Mouse (Mus musculus) urinary bladder, postnatal 36 days (tissue): ENCODE results near the gene 1810010H24Rik.
"Not testable (repeated sequence)": the region's sequence is repeated elsewhere in the genome, so short reads cannot be mapped to it uniquely, and the experiment has no call there.

ENCODE experiments used
- DNase-seq, 2 experiments: peaks; one replicate each; pipeline ENCODE4 v3.0.0; 2022; ENCODE audit warnings: low spot score in 2 of 2, mixed read lengths in 1 of 2

1810010H24Rik gene

DNA sequence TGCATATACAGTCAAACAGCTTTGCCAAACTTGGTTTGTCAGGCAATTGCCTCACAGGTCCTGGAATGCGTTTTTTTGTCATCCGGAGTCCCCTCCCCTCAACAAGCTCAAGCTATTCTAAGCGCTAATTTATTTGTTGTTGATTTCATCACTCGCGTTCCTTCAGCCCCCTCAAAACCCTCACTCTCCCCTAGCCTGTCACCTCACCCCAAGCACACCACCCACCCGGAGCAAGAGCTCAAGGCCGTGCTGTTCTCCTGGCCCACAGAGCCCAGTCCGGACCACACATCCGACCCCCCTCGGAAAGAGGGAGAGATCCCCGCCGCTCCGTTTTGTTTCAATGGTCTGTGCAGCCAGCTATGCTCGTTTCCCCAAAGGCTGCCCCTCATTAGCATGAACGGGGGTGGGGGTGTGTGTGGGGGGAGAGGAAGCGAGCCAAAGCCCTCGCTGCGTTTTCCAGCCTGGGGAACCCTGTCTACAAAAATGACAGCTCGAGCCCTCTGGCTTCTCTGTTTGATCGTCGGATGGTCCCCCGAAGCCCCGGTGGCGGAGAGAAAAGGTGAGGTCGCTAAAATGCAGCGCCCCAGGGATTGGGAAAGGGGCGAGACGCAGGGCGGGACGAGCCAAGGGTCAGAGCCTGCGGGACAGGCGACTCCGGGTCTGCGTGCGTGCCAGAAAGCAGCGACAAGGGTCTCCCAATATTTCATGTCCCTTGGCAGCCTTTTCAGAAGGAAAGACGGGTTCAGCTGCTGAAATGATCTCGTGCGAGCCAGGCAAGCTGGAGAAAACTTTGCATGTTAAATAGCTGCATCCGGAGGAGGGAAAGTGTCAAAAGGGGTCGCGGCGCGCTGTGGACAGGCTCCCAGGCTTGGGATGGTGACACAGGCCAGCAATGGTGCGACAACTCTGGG, at the start of gene 1810010H24Rik:
TSS of gene 1810010H24Rik (plus strand) at position 271 of the 911 bp plus-strand sequence.
- DNase-seq: no peak

- peak in 1 of 2 experiments; percentile 50 for DNase-seq
Measured at GRCm38 (mm10) chr11:106976194-106976593, 49.3 kb upstream of the 1810010H24Rik start.

- peak; percentile 44 to 47 for DNase-seq
Measured at GRCm38 (mm10) chr11:106980455-106980854, 45.0 kb upstream of the 1810010H24Rik start.

- no peak for DNase-seq
Measured at GRCm38 (mm10) chr11:106981787-106982186, 43.7 kb upstream of the 1810010H24Rik start.

- DNase-seq: no peak
Measured at GRCm38 (mm10) chr11:106982351-106982750, 43.1 kb upstream of the 1810010H24Rik start.

DNA sequence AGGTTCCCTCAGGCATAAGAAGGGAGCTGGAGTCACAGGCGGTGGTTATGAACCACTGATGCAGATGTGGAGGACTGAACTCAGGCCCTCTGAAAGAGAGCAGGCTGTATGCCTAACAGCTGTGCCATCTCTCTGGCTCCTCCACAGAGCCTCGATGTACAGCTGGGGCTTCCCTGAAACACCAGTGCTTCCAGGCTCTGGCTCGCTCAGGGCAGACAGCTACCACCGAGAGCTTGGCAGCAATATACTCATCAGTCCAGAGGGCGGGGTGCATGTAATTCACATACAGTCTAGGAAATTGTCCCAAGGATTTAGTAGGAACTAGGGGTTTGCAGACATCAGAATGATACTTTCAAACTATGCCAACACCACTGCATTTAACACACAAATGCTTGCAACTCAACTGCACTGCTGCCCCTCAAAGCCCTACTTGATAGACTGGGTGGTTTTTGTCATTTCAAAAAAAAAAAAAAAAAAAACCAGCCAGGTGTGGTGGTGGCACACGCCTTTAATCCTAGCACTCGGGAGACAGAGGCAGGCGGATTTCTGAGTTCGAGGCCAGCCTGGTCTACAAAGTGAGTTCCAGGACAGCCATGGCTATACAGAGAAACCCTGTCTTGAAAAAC, 39.4 kb upstream of the 1810010H24Rik start:
- DNase-seq: not testable (repeated sequence)

GRCm38 (mm10) chr11:106987384-106987783, 38.1 kb upstream of the 1810010H24Rik start:
- DNase-seq: no peak

- DNase-seq: no peak
Measured at GRCm38 (mm10) chr11:106994246-106995085, 31.0 kb upstream of the 1810010H24Rik start.

DNA sequence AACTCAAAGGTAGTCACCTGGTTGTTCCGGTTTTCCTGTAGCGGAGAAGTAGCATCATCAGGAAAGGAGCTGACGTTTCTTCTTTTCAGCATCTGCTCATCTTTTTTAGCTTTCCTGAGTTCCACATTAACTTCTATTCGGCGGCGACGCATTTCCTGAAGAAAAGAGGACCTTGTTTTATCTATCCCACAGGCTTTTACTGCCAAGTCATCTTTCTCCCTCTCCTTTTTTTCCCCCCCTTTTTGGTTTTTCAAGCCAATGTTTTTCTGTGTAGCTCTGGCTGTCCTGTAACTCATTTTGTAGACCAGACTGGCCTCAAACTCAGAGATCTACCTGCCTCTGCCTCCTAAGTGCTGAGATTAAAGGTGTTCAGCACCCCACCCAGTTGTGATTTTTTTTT, 29.0 kb upstream of the 1810010H24Rik start:
- not testable (repeated sequence) for DNase-seq

DNA sequence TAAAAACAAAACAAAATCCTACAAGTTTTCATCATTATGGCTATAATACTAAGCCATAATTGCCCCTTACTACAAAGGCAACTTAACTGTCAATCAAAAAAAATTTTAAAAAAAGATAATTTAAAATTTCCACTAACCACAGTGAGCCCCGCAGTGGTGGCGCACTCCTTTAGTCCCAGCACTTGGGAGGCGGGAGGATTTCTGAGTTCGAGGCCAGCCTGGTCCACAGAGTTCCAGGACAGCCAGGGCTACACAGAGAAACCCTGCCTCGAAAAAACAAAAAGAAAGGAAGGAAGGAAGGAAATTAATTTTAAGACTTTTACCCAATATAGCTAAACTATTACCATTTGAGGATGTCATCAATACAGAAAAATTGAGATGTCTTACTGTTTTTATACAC, 27.5 kb upstream of the 1810010H24Rik start:
- no peak for DNase-seq

DNA sequence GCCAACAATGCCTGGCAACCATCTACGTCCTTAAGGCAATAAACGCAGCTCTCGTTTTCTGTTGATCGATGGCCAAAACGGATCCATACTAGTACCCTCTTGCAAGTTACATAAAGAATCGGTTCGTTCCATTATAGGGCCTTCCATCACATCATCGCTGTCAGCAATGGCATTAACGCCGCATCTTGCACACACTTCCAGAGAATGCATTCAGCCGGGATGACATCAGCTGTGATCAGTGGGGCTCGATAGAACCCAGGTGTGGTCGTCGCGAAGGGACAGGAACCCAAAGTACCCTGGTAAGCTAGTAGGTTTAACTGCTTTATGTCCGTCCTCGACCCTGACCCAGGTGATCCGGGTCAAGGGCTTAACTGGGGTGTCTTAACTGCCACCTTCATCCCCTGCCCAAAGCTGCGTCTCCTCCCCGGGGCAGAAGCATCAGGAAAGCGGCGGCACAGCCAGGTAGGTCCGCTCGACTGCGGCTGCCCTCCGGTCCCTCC, 26.8 kb upstream of the 1810010H24Rik start:
- no peak for DNase-seq

DNA sequence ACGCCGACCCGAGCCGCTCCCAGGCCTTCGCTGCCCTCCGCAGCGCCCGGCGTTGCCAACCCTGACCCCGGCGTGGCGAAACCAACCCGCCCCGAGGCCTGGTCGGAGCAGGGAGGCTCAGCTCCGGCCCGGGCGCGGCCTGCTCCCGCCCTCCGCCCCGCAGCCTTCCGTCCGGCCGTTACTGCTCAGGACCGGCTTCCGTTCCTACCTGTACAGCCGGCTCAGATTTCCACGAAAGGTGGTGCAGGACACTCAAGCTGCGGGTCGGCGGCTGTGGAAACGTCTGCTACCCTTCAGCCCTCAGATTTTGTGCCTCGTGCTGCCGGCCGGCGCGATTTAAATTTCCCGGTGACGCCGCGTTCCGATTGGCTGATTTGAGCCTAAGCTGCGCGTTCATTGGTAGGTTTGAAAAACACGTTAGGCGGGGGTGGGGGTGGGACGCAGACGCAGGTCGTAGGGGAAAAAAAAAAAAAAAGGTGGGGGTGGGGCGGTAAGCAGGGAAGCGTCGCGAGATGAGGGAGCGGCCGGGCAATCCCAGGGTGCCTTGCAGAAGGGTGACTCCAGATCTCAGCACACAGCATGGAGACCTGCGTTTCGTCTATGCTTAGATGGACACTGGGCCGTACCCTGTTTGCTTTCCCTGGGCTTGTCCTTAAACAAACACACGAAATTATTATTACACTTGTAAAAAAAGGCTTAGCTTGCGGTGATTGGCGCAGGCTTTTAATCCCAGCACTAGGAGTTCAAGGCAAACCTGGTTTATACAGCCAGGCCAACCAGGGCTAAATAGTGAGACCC, 26.1 kb upstream of the 1810010H24Rik start, which contains the start of gene Kpna2:
TSS of gene Kpna2 (minus strand) at position 391 of the 798 bp plus-strand sequence.
- DNase-seq: peak; percentile 83 to 89

- no peak for DNase-seq
Measured at GRCm38 (mm10) chr11:106999949-107000513, 25.4 kb upstream of the 1810010H24Rik start.

GRCm38 (mm10) chr11:107001760-107002675, 23.5 kb upstream of the 1810010H24Rik start:
- DNase-seq: no peak

GRCm38 (mm10) chr11:107005538-107005937, 19.9 kb upstream of the 1810010H24Rik start:
- no peak for DNase-seq

- DNase-seq: no peak
Measured at GRCm38 (mm10) chr11:107010447-107010846, 15.0 kb upstream of the 1810010H24Rik start.

- DNase-seq: no peak
Measured at GRCm38 (mm10) chr11:107011171-107011570, 14.3 kb upstream of the 1810010H24Rik start.

DNA sequence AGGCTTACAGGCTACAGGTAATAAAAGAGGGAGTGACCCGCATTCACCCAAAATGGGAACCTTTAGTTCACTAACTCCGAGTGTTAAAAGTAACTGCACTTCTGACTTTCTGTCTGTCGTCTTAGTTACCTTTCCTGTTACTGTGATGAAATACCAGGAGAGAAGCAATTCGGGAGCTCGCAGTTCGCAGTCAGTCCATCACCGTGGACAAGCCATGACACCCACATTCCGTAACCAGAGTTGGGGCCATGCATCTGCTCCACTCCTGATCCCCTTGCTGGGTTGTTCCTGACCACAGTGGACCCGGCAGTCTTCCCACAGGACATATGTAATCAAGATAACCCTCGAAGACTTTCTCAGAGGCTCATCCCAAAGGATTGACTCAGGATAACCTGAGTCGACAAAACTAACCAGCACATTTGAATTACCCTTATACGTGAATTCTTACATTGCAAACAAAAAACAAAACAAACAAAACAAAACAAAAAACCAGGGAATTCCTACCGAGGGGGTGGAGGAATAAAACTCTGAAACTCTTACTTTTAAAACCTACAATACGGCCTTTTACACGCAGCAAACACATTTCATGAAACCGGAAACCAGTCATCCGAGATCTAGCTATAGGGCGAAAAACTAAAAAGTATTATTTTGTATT, 13.7 kb upstream of the 1810010H24Rik start:
- DNase-seq: no peak
